Mouse (Mus musculus): Measurements from ENCODE around the gene Reg3g.
"Not testable (repeated sequence)": the region's sequence is repeated elsewhere in the genome, so short reads cannot be mapped to it uniquely, and the experiment has no call there.

Reg3g gene

DNA sequence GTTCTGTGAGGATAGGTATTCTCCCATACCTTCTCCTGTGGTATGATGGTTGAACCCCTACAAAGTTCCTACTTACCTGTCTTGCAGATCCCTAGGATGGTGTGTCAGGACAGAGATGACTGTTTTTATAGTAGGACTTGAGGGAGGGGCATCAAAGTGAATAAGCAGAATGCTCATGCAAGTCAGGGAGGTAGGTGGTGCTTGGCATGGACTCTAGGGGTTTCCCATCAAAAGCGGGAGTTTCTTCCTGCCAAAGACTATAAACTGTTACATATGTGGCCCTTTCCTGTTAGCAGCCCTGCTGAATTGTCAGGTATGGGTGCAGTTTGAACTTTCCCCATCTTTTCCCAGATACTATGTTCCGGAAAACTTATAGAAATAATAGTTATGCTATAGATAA, at the start of gene Reg3g:
TSS of gene Reg3g (minus strand) at position 101 of the 400 bp plus-strand sequence.
- DNase-seq (ENCODE audit: low read depth) = no peak

DNA sequence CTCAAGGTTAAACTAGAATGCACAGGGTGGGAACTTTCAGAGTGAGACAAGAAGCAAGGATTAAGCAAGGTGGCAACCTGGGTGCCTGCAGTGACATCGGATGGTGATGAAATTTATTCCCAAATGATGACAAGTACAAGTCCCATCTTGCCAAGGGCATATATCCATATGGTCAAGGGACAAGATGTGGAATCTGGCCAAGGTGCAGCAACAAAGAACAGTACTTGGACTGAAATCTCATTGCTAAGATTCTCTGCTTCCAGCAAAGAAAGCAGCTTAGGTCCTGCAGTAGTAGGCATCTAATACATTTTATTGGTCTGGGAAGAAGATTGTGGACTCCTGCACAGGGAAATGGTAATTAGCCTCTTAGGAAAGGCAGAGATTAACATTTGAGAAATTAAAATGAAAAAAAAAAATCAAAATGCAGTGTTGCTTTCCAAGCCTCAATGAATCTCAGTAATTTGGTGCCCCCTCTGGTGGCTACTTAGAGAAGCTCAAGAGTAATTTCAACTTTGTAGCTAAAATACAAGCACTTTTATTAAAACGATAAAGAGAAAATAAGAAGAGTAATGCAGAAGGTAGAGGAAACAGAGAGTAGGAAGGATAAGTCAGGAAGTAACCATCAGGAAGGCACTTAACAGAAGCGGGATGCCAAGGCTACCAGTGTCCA, 47.2 kb upstream of the Reg3g start:
- no peak for DNase-seq (ENCODE audit: low read depth)

DNA sequence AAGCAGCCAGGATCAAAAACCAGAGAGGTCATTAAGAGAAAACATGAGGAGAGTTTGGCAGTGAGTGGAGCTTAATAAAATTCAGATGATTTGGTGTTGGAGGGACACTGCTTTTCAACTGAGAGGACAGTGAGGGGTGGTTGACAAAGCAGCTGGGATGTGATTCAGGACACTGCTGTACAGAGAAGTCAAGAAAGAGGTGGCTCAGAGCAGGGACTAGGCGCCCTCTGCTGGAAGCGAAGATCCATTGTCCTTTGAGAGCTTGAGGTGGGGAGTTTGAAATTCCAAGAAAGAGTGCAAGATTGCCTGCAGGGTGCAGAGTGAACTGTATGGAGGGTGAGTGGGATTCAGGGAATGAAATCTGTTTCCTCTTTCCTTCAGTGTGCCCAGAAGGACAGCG, 44.2 kb upstream of the Reg3g start:
- no peak for DNase-seq (ENCODE audit: low read depth)

DNA sequence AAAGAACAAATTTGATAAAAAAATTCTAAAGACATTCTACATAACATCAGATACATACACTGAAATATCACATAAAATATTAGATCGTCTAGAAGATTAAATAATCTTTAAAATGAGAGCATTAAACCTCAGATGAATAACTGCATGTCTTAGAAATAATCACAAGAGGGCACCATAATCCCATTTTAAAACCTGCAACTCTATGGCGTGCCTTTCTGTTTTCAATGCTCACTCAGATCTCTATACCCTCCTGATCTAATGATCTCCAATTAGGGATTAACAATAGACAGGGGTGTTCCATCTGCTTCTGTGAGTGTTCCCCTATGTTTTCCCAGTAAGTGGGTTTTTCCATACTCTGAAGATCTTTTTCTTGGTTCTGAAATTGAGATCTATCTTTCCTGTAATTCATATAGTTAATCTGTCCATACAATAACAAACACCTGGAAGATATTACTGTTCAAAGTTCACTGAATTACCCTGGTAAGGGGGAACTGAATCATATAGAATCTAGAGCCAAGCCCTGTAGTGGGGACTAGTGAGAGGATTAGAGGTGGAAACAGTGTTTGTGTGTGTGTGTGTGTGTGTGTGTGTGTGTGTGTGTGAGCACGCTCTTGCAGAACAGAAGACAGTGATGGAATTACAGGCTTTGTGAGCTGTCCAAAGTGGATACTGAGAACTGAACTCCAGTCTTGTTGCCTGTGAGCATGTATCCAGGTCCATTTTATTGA, 41.7 kb upstream of the Reg3g start:
- no peak for DNase-seq (ENCODE audit: low read depth)

DNA sequence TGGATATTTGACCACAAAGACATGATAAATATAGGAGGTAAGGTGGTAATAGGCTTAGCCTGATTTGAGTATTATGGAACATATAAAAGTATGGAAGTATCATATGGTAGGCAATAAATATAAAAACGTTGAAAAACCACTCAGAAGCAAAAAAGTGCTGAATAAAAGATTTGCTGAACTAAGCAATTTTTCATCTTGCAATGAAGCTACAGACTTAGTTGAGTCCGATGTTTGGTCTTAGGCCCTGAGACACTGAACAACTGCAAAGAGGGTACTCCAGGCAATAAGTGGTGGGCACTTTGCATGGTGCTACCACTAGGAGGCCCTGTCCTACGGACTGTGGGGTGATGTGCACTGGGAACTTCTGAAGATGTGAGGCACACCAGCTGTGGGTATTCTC, 37.1 kb upstream of the Reg3g start:
- no peak for DNase-seq (ENCODE audit: low read depth)

DNA sequence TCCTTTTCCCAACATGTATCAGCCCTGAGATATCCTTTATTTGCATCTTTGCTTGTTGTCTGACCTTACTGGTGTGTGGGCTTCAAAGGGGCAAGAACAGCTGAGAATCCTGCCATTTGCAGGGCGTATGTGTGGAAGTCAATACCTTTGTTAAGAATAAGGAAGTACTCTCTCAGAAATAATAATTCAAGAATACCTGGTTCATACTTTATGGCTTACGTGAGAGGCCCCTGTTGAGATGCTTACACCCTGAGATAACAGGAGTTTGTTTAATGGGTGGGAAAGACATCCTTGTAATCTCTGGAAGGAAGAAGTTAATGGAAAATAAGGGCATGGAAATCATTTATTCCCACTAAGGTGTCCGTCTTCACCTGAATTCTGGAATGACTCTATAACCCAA, 26.0 kb upstream of the Reg3g start:
- DNase-seq (ENCODE audit: low read depth) = no peak

DNA sequence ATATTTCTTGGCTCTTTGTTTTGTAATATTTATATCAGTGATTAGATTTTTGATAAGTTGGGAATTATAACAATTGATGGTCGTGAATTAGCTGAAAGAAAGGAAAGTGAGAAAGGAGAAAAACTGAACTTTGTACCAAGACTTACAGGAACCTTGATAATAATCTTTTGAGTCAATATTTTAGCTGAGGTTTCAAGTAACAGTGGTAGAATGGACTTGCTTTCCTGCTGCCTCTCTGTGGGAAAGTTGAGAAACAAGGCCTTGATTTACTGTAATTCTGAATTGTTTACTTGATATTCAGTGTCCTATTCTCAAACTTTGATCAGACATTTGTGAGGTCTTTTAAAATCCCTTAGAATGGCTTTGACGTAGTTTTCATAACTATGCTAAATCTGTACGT, 615 bp upstream of the Reg3g start:
- no peak for DNase-seq (ENCODE audit: low read depth)

DNA sequence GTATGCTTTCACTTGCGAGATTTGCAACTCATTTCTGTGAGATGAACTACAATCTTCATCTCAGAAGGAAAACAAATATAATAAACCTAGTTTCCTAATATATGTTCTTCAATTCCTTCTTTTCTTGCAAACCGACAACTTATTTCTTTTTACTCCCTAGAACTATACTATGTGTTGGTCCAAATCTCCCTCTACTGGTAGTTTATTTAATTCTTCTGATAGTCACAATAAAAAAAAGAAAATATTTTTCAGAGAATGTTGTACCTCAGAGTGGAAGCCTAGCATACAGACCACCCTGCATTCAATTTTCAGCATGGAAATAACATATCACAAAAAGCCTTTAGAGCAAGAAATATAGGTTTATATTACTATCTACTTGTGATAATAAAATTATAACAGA, 5.4 kb downstream of the Reg3g start:
- no peak for DNase-seq (ENCODE audit: low read depth)

DNA sequence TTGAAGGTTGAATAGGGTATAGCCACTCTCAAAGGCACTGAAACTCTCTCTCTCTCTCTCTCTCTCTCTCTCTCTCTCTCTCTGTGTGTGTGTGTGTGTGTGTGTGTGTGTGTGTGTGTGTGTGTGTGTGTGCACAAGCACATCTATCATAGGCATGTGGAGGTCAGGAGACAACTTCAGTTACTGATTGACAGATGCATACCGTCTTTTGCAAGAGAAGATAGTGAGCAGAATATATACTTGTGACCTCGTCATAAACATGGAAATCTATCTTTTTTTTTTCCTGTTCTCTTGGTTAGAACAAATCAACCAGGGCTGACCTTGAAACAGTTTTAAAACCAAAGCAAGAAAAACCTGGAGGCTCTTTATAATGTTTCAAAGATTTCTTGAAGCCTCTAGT, 6.3 kb downstream of the Reg3g start:
- no peak for DNase-seq (ENCODE audit: low read depth)

DNA sequence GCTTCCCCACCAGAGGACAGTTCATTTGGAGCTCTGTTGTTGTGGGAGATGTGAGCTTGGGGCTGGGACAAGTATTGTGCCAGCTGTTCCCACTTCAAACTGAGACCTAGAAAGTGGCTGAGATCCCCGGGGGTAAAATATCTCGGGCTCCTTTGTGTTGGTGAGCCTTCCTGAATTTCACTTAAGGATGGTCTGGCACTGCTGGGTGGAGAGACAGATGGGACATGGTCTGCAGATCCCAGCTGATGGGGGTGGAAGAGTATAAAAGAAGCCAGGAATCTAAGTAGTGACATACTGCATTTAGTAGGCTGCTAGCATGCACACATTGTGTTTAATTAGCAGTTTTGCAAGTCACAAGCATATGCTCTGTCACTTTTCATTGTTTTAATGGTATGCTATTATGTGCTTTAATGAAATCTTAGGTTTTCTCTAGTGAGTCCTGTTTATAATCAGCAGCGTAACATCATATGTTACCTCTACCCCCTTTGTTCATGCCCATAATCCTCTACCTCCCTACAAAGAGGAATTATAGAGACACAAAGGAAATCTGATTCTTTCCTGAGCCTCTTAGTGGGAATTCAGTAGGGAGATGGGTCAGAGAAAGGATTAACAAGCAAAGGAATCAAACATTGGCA, 8.4 kb downstream of the Reg3g start:
- DNase-seq (ENCODE audit: low read depth) = no peak

DNA sequence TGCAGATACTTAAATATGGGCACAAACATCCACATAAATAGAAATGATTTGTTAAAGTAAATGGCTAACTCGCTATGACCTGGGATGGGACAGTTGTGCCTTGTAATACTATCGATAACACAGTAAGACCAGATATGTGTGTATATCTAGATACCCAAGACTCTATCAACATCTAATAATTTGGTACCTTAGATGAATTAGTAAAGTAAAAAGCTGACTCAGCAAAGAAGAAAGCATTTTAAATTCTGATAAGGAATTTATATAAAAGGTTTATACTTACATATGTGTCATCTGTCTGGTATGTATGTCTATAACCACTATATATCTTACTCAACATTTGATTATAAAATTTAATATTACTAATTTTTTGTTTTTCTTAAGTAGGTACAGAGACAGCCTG, 15.9 kb downstream of the Reg3g start:
- no peak for DNase-seq (ENCODE audit: low read depth)

DNA sequence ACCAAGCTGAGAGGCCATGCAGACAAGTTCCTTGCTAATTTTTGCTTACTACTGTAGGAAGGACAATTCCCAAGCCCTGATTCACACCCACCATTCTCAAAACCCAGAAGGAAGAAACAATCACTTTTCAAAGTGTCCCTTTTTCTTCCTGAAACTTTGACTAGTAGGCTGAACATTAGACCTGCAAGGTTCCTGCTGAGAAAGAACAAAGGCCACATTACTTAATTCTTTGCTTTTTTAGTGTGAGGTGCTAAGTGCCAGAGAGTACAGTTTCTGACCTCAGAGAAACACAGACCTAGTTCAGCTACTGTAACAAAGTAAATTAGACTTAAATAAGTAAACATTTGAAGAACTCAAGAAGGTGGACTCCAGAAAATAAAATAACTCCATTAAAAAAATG, 20.3 kb downstream of the Reg3g start:
- DNase-seq (ENCODE audit: low read depth) = no peak

DNA sequence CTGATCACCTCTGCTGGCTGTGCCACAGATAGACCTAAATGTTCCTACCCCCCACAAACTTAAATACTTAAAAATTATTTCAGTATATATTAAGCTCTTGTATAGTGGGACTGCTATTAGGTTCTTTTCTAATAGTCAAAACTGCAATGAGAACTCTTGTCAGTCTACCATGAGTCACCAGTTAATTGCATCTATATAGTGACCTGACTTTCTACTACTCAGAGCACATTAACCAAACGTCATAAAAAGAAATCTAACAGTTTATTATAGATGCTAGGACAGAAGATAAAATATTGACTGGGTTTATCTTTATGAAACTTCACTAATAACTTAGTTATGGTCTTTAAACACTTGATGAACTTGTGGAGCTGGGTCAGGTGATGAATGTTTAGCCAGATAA, 21.5 kb downstream of the Reg3g start:
- no peak for DNase-seq (ENCODE audit: low read depth)

DNA sequence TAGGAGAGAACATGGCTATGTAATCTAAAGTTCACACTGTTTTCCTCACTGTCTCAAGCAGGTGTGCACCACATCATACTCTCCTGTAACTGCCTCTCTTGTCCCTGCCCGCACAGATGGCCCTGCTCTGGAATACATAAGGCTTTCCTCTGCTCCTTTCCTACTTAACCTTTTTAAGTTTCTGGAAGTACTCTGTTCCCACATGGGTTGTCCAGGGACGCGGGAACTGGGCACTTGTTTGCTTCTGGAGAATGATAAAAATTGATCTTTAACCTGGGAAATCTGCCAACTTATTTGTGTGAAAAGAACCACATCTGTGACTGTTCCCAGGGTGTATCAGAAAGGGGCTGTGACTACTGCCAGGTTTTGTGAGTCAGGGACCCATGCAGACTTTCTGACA, 43.2 kb downstream of the Reg3g start:
- no peak for DNase-seq (ENCODE audit: low read depth)

DNA sequence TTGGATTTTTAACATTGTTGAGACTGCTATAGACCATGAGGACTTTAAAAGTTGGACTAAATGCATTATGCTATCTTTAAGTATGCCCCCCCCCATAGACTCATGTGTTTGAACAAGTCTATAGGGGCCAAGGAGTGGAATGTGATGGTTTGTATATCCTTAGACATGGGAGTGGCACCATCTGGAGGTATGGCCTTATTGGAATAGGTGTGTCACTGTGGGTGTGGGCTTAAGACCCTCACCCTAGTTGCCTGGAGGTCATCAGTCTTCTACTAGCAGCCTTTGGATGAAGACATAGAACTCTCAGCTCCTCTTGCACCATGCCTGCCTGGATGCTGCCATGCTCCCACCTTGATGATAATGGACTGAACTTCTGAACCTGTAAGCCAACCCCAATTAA, 46.3 kb downstream of the Reg3g start, which contains the start of gene Reg1:
TSS of gene Reg1 (plus strand) at position 301 of the 400 bp plus-strand sequence.
- DNase-seq (ENCODE audit: low read depth) = not testable (repeated sequence)
